Mouse (Mus musculus): ENCODE data around the gene Pde4dip. TPM values are rescaled to one million over a fixed set of nuclear protein-coding genes. Genes with fewer than 3 reads are reported as not detected.

The Pde4dip gene
- total RNA-seq, 2 experiments from 2014 or later, result 2,910 to 3,459 TPM

- DNase-seq (ENCODE audit: low spot score), result no peak
Observed at GRCm38 (mm10) chr3:97755411-97755810, 133.1 kb downstream of the Pde4dip start.

DNA sequence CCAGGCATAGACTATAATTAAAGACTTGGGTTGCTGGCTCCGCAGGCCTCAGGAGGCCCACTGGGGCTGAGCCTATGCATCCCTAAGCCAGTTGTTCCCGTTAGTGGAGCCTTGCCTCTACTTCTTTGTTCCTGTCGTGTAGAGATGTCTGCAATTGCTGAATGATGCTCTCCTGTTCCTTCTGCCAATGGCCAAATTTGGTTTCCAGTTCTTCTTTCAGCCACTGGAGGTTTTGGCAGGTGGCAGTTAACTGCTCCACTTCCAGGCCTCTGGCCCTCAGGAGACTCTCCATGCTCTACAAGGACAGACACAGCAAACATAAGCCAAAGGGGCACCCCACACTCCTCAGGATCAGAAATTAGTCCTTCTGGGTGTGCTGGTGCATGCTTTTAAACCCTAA, 135.6 kb downstream of the Pde4dip start:
- DNase-seq (ENCODE audit: low spot score), result no peak

GRCm38 (mm10) chr3:97751566-97751965, 136.9 kb downstream of the Pde4dip start:
- DNase-seq (ENCODE audit: low spot score), result no peak

GRCm38 (mm10) chr3:97748789-97749188, 139.7 kb downstream of the Pde4dip start:
- DNase-seq (ENCODE audit: low spot score), result no peak

GRCm38 (mm10) chr3:97742841-97743240, 145.7 kb downstream of the Pde4dip start:
- DNase-seq (ENCODE audit: low spot score), result no peak

DNA sequence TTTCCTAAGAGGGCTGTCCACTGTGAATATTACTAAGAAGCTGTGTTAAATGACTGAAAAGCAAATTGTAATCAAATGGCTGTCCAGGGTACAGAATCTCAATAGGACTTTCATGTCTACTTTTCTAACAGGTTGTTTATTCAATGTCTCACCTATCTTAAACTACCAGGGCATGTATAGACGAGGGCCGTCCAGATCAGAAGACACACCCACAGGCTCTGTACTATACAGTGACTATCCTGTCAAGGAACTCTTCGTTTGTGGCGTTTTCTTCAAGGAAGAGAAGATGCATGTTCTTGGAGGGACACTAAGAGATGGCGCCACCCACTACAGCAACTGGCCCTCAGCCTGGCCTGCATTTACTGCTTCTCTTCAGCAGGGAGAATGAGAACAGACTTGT, 152.9 kb downstream of the Pde4dip start:
- DNase-seq (ENCODE audit: low spot score), result no peak

DNA sequence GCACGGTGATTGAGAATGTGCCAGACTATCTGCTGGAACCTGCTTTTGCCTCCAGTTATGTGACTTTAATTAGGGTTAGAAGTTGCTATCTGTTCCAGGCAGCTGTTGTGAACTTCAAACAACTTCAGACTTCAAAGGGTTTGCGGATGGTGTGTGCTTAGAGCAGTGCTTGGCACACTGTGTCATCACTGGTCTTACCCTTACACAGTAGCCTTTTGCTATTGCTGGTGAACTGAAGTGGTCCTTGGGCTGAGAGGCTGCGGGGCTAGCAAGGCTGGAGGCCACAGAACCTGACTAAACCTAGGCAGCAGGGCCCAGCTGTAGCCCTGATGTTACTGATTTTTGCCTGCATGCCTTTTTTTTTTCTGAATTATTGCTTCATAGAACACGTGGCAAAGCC, 154.2 kb downstream of the Pde4dip start:
- no peak for DNase-seq (ENCODE audit: low spot score)

DNA sequence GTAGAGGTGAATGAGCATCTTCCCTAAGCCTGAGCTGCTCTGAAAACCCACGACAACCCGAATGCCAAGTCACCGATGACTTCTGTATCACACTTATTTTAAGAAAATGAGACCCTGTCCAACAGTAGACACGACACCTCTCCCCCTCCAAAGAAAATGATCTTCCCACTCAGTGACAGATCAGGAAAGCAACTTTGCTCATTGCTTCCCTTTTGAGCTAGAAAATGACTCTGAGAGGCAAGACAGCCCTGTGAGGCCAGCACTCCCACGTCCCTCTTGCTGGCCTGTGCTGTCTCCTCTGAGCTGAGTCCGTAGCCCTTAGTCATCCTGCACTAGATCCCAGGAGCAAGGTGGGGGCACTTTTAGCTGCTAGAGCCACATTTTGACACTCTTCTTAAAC, 155.9 kb downstream of the Pde4dip start:
- no peak for DNase-seq (ENCODE audit: low spot score)

DNA sequence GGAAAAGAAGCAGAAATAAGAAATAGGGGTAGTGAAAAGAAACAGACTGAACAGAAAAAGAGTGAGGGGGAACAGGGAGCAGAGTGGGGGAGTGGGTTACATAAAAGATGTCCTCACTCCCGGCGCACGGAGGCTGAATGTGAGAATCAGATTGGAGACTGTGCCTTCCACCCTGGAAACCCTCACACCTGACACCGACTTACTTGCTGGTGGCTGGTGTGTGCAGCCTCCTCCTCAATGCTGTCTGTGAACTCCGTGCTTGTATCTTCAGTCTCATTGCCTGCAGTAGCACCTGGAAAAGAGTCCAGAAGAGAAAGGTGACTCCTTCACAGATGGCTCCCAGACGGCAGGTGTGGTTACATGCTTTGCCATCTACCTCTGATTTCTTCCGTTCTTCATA, 157.9 kb downstream of the Pde4dip start:
- DNase-seq (ENCODE audit: low spot score), result no peak

- peak; percentile 86 for DNase-seq (ENCODE audit: low spot score)
Observed at GRCm38 (mm10) chr3:97730131-97730530, 158.4 kb downstream of the Pde4dip start.

- DNase-seq (ENCODE audit: low spot score), result no peak
Observed at GRCm38 (mm10) chr3:97727801-97728200, 160.7 kb downstream of the Pde4dip start.

DNA sequence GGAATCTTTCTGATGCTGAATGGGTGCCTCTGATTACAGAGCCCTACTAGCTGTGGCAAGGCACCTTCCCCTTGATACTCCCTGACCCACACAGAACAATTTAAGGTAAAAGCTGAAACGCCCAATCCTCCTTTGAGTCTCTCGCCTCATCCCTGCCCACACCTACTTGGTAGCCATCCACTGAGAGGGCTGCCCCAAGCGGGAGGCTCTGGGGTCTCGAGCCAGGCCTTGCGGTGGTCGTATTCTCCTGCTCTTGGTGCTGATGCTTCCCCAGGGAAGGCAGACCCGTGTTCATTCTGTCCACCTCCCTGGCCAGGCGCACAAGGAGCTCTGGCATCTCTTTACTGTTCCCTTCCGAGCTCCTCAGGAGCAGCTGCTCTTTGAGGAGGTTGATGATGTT, 169.4 kb downstream of the Pde4dip start:
- DNase-seq (ENCODE audit: low spot score), result no peak

DNA sequence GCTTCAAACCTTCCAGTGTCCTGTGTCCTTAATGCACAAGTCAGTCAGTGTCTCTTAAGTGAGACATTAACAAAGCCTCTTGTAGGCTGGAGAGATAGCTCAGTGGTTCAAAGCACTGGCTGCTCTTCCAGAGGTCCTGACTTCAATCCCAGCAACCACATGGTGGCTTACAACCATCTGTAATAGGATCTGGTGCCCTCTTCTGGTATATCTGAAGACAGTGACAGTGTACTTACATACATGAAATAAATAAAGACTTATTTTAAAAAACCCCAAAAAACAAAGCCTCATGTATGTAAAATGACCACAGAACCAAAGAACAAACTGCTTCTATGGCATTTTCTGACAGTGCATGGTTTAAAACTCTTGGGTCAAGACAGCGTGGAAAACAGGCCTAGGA, 172.6 kb downstream of the Pde4dip start:
- no peak for DNase-seq (ENCODE audit: low spot score)

- no peak for DNase-seq (ENCODE audit: low spot score)
Observed at GRCm38 (mm10) chr3:97710881-97711280, 177.6 kb downstream of the Pde4dip start.

DNA sequence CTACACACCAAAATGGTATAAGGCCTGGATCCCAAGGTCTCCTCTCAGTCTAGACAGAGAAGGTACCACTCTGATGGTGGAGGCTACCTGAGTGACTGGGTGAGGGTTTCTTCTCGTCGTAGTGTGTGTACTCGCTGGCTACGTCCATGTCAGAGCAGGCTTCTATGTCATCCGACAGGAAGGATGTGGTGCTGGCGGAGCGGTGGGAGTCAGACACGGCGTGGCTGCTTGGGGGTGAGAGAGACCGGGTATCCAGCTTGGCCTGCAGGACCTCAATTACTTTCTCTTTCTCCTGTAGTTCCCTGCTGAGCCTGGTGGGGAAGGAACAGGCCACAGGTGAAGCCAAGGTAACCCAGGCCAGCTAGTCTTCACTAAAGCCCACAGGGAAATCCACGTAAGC, 178.4 kb downstream of the Pde4dip start:
- DNase-seq (ENCODE audit: low spot score), result no peak

- no peak for DNase-seq (ENCODE audit: low spot score)
Observed at GRCm38 (mm10) chr3:97706561-97706960, 181.9 kb downstream of the Pde4dip start.

- DNase-seq (ENCODE audit: low spot score), result no peak
Observed at GRCm38 (mm10) chr3:97705508-97705907, 183.0 kb downstream of the Pde4dip start.

GRCm38 (mm10) chr3:97702448-97703080, 185.9 kb downstream of the Pde4dip start:
- no peak for DNase-seq (ENCODE audit: low spot score)

- no peak for DNase-seq (ENCODE audit: low spot score)
Observed at GRCm38 (mm10) chr3:97701198-97701597, 187.3 kb downstream of the Pde4dip start.

DNA sequence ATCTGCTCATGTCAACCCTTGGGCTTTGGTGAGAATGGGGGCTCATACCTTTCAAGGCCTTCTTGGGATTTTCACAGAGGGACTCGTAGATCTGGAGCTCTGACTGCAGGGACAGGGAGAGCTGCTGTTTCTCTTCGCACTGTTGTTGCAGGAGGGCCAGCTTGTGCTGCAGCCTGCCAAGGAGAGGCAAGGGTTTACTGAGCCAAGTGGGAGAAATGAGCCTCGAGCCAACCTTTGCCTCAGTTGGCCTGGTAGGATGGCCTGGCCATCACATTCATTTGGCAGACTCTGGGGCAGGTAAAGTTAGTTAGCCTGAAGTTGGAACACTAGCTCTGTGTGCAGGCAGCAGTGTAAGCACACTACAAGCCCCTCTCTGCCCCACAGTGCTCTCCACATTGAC, 189.4 kb downstream of the Pde4dip start:
- no peak for DNase-seq (ENCODE audit: low spot score)

- DNase-seq (ENCODE audit: low spot score), result no peak
Observed at GRCm38 (mm10) chr3:97697291-97697690, 191.2 kb downstream of the Pde4dip start.

- no peak for DNase-seq (ENCODE audit: low spot score)
Observed at GRCm38 (mm10) chr3:97696866-97697265, 191.6 kb downstream of the Pde4dip start.

GRCm38 (mm10) chr3:97693806-97694205, 194.7 kb downstream of the Pde4dip start:
- DNase-seq (ENCODE audit: low spot score), result no peak

GRCm38 (mm10) chr3:97691443-97692017, 197.0 kb downstream of the Pde4dip start:
- no peak for DNase-seq (ENCODE audit: low spot score)
